Mouse (Mus musculus) forebrain, embryonic 14.5 days (tissue): ENCODE measurements around the gene Hyal5. TPM values are rescaled to one million over a fixed set of nuclear protein-coding genes. Genes with fewer than 3 reads are reported as not detected.
A peak's percentile ranks its signal among the peaks of the same experiment; 100 is the strongest.

ENCODE experiments used
- ATAC-seq: fragments of 200-750 bp; cut with Nextera tagmentation; 2 replicates; pipeline ENCODE4 v1.8.0; 2017; ENCODE audit warnings: mild to moderate bottlenecking, moderate library complexity
- DNase-seq: peaks from one replicate; pipeline ENCODE4 v3.0.0-alpha.2; 2015; ENCODE audit warnings: low spot score
- H3K27ac ChIP-seq: fragments of 300-500 bp; sonication (generic); 2 replicates; pipeline ENCODE4 v1.5.1; 2014; ENCODE audit warnings: low read depth, mild to moderate bottlenecking, control low read depth, low read length, moderate library complexity
- H3K27me3 ChIP-seq: fragments of 300-500 bp; sonication (generic); replicated peaks from 2 replicates; pipeline ENCODE4 v1.6.1; 2014; ENCODE audit warnings: low read length, control low read depth, mixed read lengths; ENCODE audit not compliant: control insufficient read depth, insufficient read depth
- H3K36me3 ChIP-seq: fragments of 300-500 bp; sonication (generic); 2 replicates; pipeline ENCODE4 v1.6.1; 2014; ENCODE audit warnings: low read length, control low read depth; ENCODE audit not compliant: control insufficient read depth, insufficient read depth
- H3K4me1 ChIP-seq: fragments of 300-500 bp; sonication (generic); 2 replicates; pipeline ENCODE4 v1.6.1; 2014; ENCODE audit warnings: antibody characterized with exemption, low read length, control low read depth; ENCODE audit not compliant: control insufficient read depth, insufficient read depth
- H3K4me2 ChIP-seq: fragments of 300-500 bp; sonication (generic); 2 replicates; pipeline ENCODE4 v1.6.1; 2014; ENCODE audit warnings: mild to moderate bottlenecking, control low read depth, low read length
- H3K4me3 ChIP-seq: fragments of 300-500 bp; sonication (generic); 2 replicates; pipeline ENCODE4 v1.5.1; 2014; ENCODE audit warnings: low read depth, low read length, control low read depth
- H3K9ac ChIP-seq: fragments of 300-500 bp; sonication (generic); 2 replicates; pipeline ENCODE4 v1.6.1; 2014; ENCODE audit warnings: mild to moderate bottlenecking, low read length, control low read depth, moderate library complexity
- H3K9me3 ChIP-seq: fragments of 300-500 bp; sonication (generic); replicated peaks from 2 replicates; pipeline ENCODE4 v1.6.1; 2016; ENCODE audit warnings: low read length, control low read depth, mixed read lengths; ENCODE audit not compliant: control insufficient read depth
- WGBS: fragments of 180-500 bp; shearing (Covaris S2); extraction: QIAGEN DNeasy Blood & Tissue Kit; methylation state at CpG from one replicate; pipeline ENCODE4 v1.1.7; 2014; 5-methylcytosine and 5-hydroxymethylcytosine counted together
- polyA plus RNA-seq: library from polyadenylated mRNA; unstranded; fragments of >200 nt; fragmentation: Nextera tagmentation; extraction: Ambion mirVana; gene quantifications from 2 replicates; pipeline ENCODE4 v1.2.1, GENCODE M21; 2014

Gene Hyal5
- polyA plus RNA-seq: not detected in 2 replicates

DNA sequence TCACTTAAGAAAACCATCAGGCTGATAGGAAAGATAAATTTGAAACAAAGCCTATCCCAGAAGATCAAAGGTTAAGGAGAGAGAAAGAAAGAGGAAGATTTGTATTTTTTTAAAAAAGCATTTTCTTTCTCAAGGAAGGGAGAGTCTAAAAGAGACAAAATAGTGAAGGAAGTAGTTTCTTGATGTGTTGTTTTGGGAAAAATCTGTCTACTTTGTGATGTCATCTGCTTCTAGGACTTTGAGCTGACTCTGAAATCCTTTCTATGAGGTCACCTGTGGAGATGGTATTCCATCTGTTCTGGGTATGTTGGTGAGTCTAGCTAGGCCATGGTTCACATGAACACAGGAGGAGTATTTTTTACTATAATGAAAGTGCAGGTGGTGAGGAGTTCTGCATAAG, at the start of gene Hyal5:
Gene Hyal5 (plus strand): TSS at position 301 of the 400 bp plus-strand sequence.
- no peak within 1 kb of the TSS for H3K9ac ChIP-seq
- H3K4me2 ChIP-seq: no peak within 1 kb of the TSS
- H3K4me3 ChIP-seq: no peak within 1 kb of the TSS
- DNase-seq: no peak
- no peaks in the 10 kb centered on the region for H3K4me1 ChIP-seq
- ATAC-seq: no peak
- no peak within 1 kb of the TSS for H3K27ac ChIP-seq
- H3K27me3 ChIP-seq: no peaks in the 10 kb centered on the region
- H3K9me3 ChIP-seq: no peaks in the 10 kb centered on the region
- H3K36me3 ChIP-seq: no peaks in the 10 kb centered on the region

GRCm38 (mm10) chr6:24822070-24822469, 35.7 kb upstream of the Hyal5 start:
- Histone ChIP-seq H3K4me2 (no peak overlapping the region), H3K4me3 (no peak overlapping the region), H3K27me3 (no peaks in the 10 kb centered on the region), H3K4me1 (no peaks in the 10 kb centered on the region), H3K9me3 (no peaks in the 10 kb centered on the region), H3K27ac (no peak overlapping the region), H3K9ac (no peak overlapping the region), H3K36me3 (no peaks in the 10 kb centered on the region)
- 45% methylated on average over 2 of the region's 2 CpGs for WGBS
- ATAC-seq (no peak), DNase-seq (no peak)

GRCm38 (mm10) chr6:24860320-24860719, 2.5 kb downstream of the Hyal5 start:
- no peaks in the 10 kb centered on the region for H3K4me1 ChIP-seq
- no peaks in the 10 kb centered on the region for H3K36me3 ChIP-seq
- 45% methylated on average over 2 of the region's 2 CpGs for WGBS
- ATAC-seq: no peak
- no peak overlapping the region for H3K9ac ChIP-seq
- H3K4me3 ChIP-seq: no peak overlapping the region
- DNase-seq: peak; percentile 4
- H3K27me3 ChIP-seq: no peaks in the 10 kb centered on the region
- no peak overlapping the region for H3K27ac ChIP-seq
- H3K4me2 ChIP-seq: no peak overlapping the region
- no peaks in the 10 kb centered on the region for H3K9me3 ChIP-seq

DNA sequence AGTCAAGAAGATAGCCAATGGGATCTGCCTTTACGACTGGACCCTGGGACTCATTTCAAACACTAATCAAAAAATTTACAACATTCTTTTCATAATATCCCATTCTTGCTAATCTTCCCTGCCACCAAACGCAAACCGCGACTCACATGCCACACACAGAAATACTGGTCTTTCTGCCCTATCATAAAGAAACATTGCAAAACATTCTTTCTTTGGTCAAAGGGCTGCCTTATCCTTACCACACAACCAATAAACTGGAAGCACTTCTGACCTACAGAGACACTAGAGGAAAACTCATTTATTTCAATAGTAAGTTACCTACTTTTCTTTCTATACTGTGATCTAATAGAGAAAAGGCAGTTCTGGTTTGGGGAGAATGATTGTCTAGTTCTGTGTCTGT, 5.9 kb downstream of the Hyal5 start:
- no peak overlapping the region for H3K9ac ChIP-seq
- 91% methylated on average over 4 of the region's 4 CpGs for WGBS
- H3K27ac ChIP-seq: no peak overlapping the region
- H3K27me3 ChIP-seq: no peaks in the 10 kb centered on the region
- ATAC-seq (no peak), DNase-seq (no peak)
- H3K9me3 ChIP-seq: no peaks in the 10 kb centered on the region
- no peaks in the 10 kb centered on the region for H3K4me1 ChIP-seq
- no peak overlapping the region for H3K4me2 ChIP-seq
- H3K36me3 ChIP-seq: no peaks in the 10 kb centered on the region
- no peak overlapping the region for H3K4me3 ChIP-seq

- DNase-seq (peak; percentile 25), ATAC-seq (peak; percentile 57)
- H3K36me3 ChIP-seq: no peaks in the 10 kb centered on the region
- WGBS: 78% methylated on average over 11 of the region's 11 CpGs
- H3K27me3 ChIP-seq: no peaks in the 10 kb centered on the region
- no peak overlapping the region for H3K27ac ChIP-seq
- H3K9me3 ChIP-seq: no peaks in the 10 kb centered on the region
- H3K9ac ChIP-seq: no peak overlapping the region
- no peaks in the 10 kb centered on the region for H3K4me1 ChIP-seq
- 0 out of 2 replicates have a peak overlapping the region, but pooled peaks have one; percentile 7 for H3K4me2 ChIP-seq
- no peak overlapping the region for H3K4me3 ChIP-seq
Measured at GRCm38 (mm10) chr6:24894146-24894873, 36.5 kb downstream of the Hyal5 start.

DNA sequence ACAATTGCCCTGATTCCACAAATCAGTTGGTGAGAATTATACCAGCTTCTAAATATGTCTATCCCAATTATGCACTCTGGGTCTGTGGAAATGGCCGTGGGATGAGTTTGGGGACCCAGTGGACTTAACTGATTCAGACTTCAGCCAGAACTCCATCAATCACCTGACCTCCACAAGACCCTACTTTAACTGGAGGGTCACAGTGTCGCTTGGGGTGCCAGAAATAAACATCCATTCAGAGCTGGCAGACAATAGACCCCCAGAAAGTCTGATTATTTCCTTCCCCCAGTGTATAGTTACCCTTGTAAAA, 37.0 kb downstream of the Hyal5 start:
- Histone ChIP-seq H3K36me3 (no peaks in the 10 kb centered on the region), H3K4me3 (no peak overlapping the region), H3K4me1 (no peaks in the 10 kb centered on the region), H3K27me3 (no peaks in the 10 kb centered on the region), H3K9me3 (no peaks in the 10 kb centered on the region), H3K27ac (no peak overlapping the region), H3K4me2 (0 out of 2 replicates have a peak overlapping the region, but pooled peaks have one; percentile 7), H3K9ac (no peak overlapping the region)
- no peak for DNase-seq
- 56% methylated on average over 2 of the region's 2 CpGs for WGBS
- ATAC-seq: peak; percentile 37

- Histone ChIP-seq H3K36me3 (no peaks in the 10 kb centered on the region), H3K27me3 (no peaks in the 10 kb centered on the region), H3K27ac (no peak overlapping the region), H3K9ac (no peak overlapping the region), H3K4me1 (no peaks in the 10 kb centered on the region), H3K4me2 (no peak overlapping the region), H3K4me3 (no peak overlapping the region), H3K9me3 (no peaks in the 10 kb centered on the region)
- 84% methylated on average over 3 of the region's 3 CpGs for WGBS
- ATAC-seq: no peak
- no peak for DNase-seq
Measured at GRCm38 (mm10) chr6:24905101-24905500, 47.3 kb downstream of the Hyal5 start.

- 87% methylated on average over 2 of the region's 2 CpGs for WGBS
- no peaks in the 10 kb centered on the region for H3K4me1 ChIP-seq
- DNase-seq: no peak
- H3K9ac ChIP-seq: no peak overlapping the region
- no peak overlapping the region for H3K27ac ChIP-seq
- no peak for ATAC-seq
- no peak overlapping the region for H3K4me3 ChIP-seq
- H3K9me3 ChIP-seq: no peaks in the 10 kb centered on the region
- no peaks in the 10 kb centered on the region for H3K27me3 ChIP-seq
- no peaks in the 10 kb centered on the region for H3K36me3 ChIP-seq
- no peak overlapping the region for H3K4me2 ChIP-seq
Measured at GRCm38 (mm10) chr6:24907824-24908223, 50.0 kb downstream of the Hyal5 start.

DNA sequence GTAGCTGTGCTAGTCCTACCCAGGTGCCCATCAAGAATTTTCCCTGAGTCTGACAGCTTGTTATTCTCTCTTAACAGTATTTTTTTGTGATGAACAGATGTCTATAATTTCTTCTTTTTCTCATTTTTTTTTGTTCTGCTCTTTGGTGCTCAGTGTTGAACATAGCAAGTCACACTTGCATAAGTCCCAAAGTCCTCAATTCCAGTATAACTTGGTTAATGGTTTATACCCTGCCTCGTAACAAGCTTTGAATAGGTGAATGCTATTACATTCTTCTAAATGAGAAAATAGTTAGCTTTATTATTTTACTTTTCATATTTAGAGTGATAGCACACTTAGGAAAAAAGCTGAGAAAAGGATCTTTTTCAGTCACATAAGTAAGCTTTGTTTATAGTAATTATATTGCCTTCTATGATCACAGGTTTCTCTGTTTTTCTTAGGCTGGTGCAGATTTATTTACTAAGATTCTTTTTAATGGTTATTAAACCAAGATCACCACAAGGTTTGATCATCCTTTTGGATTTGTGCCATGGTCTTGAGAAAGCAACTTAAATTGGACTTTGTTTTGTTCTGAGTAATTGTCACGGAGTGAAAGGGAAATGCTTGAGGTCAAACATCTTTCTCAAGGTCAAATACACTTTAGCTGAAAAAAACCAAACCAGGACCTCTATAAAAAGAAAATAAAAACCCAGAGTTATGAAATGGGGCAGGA, 52.4 kb downstream of the Hyal5 start:
- Histone ChIP-seq H3K4me3 (no peak overlapping the region), H3K27ac (no peak overlapping the region), H3K4me1 (no peaks in the 10 kb centered on the region), H3K36me3 (no peaks in the 10 kb centered on the region), H3K4me2 (no peak overlapping the region), H3K27me3 (no peaks in the 10 kb centered on the region), H3K9ac (no peak overlapping the region), H3K9me3 (no peaks in the 10 kb centered on the region)
- DNase-seq: no peak
- 84% methylated on average over 2 of the region's 2 CpGs for WGBS
- no peak for ATAC-seq
